Mouse (Mus musculus) right cerebral cortex, adult 18-20 months (tissue): ENCODE data around the gene Micall2.
"Not testable (repeated sequence)": the region's sequence is repeated elsewhere in the genome, so short reads cannot be mapped to it uniquely, and the experiment has no call there.

Experiments used
- DNase-seq: peaks from one replicate; pipeline ENCODE4 v3.0.0; 2022; ENCODE audit warnings: mixed read lengths

Gene Micall2

DNA sequence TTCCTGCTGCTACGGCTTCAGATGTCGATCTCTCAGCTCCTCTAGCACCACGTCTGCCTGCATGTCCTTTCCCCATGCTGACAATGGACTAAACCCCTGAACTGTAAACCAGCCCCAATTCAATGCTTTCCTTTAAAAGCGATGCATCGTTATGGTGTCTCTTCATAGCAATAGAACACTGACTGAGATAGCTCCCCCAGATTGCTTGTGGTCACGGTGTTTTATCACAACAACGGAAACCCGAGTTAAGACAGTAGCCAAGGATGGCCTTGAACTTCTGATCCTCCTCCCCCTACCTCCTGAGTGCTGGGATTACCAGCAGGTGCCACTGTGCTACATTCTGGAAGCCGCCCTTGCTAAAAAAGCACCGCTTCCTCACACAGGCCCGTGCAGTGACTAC is 8.9 kb downstream of the Micall2 start:
- DNase-seq: no peak

DNA sequence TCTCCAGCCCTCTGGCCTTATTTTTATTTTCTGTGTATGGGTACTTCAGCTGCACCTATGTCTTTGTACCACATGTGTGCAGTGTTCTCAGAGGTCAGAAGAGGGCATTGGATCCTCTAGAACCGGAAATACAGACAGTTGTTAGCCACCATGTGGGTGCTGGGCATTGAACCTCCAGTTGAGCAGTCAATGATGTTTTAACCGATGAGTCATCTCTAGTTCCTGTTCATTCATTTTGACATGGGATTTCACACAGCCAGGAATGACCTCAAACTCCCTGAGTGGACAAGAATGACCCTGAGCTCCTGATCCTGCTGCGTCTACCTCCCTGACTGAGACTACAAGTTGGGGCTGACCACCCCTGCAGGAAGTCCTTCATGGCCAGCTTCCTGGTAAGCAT is 9.9 kb downstream of the Micall2 start:
- no peak for DNase-seq

DNA sequence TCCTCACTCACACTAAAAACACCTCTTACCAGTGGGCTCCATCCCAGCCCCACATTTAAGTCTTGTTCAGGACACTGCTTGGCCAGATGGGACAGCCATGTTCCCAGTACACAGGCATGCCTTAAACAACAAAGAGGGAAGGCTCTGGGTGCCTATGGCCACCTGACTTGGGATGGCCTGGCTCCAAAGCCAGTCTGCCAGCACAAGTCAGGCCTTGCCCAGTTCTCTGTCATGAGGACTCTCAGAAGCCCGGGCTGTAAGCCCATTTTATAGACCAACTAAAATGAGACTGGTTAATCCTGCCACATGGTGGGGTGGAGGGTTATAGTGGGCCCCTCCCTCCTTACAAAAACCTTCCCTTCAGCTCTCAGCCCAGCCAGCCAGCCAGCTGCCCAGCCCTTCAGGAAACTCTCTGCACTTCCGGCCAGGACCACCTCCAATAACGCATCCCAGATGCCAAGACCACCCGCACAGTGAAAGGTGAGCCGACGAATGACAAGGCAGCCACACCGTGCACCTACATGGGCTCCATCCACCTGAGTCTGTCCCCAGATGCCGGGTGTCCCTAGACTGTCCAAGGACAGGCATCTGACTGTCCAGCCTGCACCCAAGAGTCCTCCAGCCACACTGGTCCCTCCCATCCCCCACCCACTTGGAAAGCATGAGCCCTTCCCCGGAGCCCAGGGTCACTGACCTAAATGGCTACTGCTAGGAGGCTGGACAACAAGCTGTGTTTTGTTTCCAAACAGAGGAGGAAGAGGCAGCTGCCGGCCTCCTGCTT is 11.6 kb downstream of the Micall2 start:
- DNase-seq: no peak

DNA sequence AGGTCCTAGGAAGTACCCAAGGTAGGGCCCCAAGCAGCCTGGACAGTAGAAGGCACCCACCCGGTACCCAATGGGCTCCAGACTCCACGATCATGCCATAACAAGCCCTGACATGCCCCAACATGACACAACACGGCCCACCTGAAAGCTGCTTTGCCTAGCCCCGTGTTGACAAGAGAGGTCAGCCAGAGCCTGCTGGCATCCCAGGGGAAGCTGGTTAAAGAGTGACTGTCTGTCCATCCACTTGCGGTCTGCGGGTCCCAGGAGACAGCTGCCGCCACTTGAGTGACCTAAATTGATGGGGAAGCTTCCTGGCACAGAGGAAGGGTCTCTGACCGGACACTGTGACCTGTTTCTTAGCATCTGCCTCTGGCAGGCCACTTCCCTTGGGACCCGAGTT is 13.0 kb downstream of the Micall2 start:
- DNase-seq: no peak

DNA sequence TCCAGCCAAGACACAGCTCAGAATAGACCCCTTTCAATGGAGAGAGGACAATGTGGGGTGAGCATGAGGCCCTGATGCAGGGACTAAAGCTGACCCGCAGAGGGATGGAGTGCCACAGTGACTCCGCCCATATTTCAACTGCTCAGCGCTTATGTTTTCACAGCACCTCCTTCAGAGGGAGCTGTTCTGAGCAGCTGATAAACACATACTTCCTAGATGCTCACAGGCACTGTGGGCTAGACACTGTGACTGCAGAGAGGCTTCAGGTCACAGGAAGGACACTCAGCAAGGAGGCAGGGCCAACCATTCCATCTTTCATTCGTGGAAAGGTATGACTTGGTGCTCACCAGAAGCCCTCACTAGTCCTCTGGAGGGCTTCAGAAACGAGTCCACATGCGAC is 13.4 kb downstream of the Micall2 start:
- DNase-seq: no peak

DNA sequence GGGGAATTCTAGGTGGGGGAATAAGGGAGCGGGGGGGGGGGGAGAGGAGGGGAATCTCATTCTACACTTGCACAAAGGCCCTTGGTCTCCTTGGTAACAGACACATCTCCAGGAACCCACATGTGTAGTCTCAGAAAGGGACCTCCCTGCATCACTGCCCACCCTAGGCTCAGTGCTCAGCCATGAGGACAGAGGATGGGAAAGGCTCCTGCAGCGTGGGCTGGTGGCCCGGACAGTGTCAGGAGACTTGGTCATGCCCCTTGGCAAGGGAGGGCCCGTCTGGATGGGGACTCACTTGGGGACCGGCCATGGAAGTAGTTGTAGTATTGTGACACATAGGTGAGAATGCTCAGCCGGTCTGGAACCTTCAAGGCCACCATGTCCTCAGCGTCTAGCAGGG is 17.2 kb downstream of the Micall2 start:
- no peak for DNase-seq

DNA sequence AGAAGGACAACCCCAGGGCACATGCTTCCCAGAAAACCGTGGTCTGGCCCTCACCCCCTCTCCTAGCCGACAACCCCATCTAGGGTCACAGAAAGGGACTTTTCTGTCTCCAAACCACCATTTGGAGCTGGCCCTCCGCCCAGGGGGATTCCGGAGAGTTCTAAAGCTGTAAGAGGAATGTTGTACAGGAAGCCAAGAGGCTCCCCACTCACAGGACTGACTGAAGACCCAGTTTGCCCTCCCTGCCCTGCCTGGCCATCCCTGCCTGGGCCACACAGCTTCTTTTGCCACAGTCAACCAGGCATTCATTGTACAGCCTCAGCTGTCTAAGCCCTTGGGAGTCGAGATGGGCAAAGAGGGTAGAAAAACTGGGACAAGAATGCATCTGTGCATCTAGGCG is 17.6 kb downstream of the Micall2 start:
- DNase-seq: no peak

DNA sequence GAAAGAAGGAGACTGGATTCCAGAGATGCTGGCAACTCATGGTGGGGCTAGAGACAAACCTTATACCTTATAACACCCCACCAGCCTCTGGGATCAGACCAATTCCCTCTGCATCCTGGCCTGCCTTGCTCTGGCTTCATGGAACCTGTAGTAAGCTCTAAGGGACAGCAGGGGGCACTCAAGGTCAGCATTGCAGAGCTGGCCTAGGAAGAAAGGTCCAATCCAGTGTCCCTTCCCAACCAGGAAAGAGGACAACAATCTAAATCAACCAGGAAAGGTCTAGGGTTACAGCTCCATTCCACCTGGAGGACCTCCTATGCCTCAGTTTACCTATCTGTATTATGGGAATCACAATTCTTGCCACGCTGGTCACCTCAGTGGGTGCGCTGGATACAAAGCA is 18.4 kb downstream of the Micall2 start:
- peak; percentile 38 for DNase-seq

DNA sequence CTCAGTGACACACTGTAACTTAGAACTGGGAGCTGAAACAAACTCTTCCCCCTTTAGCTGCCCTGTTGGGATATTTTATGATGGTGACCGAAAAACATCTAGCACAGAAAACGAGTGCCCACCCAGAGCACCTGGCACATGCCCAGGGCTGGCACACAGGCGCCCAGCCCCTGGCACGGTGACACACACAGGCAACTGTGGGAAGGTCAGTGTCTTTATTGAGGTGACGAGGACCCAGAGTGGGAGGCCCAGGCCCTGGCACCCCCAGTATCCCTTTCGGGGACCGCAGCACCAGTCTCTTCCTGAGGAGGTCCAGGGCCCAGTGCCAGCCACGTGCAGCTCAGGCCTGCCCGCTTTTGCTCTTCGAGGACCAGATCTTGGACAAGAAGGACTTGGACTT is 29.6 kb downstream of the Micall2 start:
- no peak for DNase-seq

DNA sequence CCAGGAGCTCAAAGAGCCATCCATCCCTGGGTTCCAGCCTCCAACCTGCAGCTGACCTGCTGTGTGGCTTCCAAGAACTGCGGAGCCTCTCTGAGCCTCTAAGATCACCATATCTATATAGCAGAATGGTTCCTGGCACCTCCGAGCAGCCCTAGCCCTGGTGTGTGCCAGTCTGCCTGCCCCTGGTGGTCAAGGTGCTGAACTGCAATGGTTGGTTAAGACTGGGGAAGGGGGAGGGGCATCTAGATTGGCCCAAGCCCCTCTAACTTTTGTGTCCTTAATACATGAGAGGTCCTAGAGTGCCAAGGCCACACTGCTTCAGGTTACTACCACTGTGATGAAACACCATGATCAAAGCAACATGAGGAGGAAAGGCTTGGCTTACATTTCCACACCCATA is 33.2 kb downstream of the Micall2 start:
- DNase-seq: no peak

DNA sequence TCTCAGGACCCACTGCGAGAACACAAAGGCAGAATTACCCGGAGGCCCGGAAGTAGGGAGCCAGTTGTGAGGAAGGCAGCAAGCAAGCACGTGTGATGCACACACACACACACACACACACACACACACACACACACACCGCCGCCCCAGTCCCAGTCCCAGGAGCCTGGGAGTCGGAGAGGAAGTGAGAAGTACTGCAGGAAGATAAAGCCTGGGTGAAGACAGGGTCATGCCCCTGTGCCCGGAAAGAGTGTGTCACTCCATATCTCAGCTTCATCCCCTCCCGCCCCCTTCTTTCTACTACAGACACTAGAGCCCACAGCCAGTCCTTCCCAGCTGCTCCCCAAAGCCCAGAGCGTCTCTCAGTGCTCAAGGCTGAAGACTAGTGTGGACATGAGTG is 33.9 kb downstream of the Micall2 start:
- no peak for DNase-seq

DNA sequence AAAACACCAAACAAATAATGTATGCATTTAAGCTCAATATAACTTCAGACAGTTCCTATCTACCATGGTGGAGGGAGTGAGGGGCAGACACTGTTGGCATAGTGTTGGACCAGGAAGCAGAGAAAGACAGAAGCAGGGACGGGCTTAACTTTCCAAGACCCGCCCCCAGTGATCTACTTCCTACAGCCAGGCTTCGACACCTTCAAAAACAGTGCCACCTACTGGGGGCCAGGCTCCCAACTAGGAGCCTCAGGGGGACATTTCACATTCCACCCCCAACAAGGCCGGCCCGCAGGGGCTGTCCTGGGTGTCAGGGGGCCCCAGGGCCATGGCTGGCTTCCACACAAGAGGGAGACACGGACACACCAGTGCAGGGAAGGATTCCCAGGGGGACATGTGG is 39.2 kb downstream of the Micall2 start:
- DNase-seq: no peak

DNA sequence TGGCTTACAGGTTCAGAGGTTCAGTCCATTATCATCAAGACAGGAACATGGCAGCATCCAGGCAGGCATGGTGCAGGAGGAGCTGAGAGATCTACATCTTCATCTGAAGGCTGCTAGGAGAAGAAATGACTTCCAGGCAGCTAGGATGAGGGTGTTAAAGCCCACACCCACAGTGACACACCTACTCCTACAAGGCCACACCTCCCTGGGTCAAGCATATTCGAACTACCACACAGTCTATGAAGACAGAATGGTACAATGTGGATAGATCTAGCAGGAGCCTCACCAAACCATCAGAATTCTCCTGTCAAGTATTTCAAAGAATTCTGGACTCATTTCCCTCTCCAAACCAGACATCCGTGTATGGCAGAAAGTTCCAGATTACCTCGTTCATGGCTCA is 40.3 kb downstream of the Micall2 start:
- not testable (repeated sequence) for DNase-seq

DNA sequence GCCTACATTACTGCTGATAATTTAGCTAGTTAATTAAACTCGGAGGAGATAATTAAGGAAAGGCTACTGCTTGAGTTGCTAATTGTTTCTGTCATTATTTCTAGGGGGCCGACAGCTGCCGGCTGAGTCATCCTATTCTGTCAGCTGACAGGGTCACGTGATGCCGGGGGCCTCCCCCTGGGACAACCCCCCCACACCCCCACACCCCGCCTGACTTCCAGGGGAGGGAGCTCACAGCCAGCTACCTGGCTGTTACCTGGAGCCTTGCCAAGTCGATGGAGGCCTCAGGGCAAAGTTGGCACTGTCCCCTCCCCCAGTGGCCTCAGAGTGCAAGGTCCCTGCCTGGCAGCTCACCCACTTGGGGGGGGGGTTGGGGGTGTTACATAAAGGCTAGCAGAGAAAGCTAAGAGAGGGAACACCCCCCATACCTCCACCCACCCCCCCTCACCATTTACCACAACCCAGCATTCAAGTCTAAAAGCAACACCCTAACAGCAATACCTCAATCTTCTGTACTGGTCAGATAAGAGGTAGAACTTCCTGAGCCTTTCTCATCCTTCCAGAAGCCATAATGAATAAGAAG is 41.1 kb downstream of the Micall2 start:
- no peak for DNase-seq

DNA sequence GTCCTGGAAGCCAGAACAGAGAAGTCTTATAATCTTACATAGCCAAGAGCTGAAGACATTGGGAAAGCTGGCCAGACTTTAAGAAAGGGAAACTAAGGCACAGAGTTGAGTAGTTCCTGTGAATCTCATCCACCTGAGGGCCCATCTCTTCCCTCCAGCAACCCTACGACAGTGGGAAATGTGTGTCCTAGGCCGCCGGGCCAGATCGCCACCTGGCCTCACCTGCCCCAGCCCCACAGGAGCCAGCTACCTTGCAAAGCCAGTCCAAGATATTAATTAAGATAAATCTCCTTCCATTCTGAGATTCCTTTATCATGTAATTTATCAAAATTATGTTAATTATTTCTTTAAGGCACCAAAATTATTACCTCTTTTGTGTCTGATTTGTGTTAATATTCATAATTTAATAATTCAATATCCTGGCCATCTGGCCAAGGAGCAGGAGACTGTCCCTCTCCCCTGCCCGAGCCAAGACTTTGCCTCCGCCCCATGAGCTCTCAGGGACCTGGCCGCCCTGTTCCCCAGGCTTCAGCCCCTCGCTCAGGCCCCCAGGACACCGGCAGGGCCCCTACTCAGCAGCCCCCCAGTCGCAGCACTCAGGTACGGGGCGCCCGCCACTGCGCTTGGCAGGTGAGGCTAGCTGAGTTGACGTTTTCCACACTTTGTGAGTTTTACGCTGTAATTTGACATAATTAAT is 41.7 kb downstream of the Micall2 start:
- no peak for DNase-seq

DNA sequence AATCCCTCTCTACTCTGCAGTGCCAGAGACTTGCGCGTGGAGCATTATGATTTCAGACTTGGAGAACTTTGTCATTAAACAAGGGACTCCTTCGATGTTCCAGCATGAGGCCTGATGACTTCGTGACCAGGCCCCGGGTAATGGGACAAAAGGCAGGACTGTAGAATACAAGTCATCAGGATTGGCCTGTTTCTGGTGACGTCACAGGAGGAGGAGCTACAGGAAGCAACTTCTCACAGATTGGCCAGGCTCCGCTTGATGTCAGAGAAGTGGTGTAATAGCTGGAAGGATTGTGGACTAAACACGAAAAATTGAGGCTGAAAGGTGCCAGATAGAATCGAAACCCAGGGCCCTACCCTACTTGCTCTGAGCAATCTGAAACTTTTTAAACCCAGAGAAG is 45.3 kb downstream of the Micall2 start:
- no peak for DNase-seq

DNA sequence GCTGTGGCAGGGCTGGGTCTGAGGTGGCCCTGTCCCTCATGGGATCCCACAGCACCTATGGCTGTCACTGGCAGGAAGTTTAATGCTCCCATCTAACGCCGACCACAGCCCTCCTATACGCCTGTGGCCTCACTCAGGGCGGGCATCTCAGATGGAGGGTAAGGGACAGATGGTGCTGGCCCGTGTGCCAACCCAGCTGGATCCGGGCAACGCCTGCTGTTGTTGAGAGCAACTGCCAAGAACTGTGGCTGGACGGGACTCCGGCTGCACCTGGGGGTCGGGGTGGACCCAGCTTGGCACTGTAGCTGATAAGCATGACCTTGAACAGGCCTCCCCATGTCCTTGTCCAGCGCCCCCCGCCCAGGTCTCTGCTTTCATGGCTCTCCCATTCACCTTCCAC is 47.8 kb downstream of the Micall2 start:
- no peak for DNase-seq

DNA sequence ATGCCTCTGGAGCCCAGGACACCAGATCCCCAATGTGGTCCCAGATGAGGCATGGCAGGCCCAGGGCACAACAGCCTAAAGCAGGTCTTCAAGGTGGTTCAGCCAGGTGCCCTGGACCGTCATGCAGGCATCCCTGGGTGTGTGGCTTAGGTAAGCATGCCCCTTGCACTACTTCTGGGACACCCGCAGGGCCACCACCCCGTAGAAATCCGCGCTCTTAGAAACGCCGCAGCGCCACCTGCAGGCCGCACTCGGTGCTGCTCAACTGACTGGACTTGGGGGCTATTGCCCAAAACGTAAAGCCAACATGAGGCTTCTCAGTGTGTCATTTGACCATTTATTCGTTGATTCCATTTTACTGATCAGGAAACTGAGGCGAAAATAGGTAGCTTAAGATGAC is 48.5 kb downstream of the Micall2 start:
- no peak for DNase-seq

DNA sequence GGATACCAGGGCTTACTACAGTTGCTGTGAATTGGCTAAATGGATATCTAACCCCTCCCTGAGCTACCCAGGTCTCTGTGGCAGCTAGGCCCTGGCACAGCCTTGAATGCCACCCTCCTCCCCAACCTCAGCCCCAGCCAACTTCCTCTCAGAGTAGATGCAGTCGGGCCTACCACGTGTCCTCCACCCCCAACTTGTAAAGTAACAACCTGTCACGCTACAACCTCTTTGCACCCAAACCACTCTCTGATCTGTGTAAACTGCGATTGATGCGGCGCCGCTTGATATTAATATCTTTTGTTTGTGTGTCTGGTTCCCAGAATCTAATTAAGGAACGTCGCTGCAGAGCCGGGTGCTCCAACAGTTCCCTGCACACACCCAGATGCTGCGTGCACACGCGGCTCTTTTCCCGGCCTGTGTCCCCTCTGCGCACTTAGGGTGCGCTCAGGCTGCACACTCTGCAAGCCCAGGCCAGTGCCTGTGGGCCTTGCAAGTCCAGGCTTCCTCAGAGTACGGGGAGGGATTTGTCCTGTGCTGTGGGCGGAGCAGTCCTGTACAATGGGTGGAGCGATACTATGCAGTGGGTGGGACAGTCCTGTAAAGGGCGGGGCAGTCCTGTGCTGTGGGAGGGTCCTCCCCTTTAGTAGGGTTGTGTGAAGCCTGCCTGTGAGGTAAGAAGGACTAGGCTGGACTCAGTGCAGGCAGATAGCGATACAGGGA is 49.4 kb downstream of the Micall2 start:
- peak; percentile 17 for DNase-seq

DNA sequence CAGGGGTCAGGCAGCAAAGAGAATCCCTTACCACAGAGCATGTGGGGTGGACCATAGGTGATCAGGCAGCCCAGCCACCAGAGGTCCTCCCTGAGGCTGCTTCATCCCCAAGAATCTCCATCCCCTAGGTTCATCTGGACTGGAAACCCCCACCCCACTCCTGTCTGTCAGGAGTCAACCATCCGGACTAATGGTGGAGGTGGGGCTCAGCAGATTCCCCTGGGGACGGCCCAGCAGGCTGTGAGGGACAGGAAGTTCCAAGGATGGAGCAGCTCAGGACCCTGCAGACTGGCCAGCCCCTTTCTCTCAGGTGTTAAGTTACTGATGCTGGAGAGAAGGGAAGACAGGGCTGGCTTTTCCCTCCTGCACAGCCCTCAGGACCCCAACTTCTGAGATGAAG is 52.9 kb downstream of the Micall2 start:
- DNase-seq: no peak

DNA sequence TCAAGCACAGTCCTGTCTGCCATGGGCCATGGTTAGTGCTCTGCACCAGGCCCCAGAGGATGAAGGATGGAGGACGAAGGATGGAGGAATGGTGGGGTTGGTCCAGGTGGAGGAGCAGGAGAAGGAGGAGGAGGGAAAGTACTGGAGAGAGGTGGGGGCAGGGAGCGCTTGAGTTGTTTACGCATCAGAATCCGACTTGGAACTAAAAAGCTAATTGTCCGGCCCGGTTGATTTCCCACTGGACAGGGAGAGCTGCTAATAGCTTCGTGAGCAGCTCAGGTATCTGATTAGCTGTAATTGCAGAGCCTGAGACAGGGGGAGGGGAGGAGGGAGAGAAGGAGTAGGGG is 53.5 kb downstream of the Micall2 start:
- no peak for DNase-seq

DNA sequence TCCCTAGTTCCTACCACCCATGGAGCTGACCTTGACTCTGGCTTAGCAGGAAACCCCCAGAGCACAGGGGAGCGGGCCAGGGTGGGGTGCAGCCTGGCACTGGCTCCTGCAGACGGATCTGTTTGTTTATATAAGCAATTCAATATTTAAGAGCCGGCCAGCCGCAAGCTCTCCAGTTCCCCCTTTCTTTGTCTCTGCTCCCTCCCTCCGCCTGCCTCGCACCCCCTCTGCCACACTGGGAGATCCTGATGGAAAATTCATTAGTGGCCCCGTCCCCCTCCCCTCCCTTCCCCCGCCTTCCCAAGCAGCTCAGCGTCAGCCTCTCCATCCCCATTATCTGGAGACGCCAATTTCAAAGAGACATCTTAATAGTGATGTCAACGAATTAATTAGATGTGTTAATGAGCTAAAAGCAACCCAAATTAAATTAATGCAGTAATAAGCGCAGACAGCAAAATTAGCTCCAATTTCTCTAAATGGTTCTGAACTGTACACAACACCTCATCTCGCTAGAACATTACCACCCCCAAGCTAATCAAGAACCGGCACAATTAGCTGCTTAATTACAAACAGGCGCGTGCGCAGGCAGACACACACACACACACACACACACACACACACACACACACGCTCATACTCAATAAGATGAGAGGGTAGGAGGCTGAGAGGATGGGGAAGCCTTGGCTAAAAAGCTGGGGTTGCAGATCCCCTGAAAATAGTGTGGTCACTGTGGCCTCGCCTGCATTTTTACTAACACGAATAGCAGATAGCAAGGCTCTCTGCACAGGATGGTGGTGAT is 54.1 kb downstream of the Micall2 start:
- no peak for DNase-seq

DNA sequence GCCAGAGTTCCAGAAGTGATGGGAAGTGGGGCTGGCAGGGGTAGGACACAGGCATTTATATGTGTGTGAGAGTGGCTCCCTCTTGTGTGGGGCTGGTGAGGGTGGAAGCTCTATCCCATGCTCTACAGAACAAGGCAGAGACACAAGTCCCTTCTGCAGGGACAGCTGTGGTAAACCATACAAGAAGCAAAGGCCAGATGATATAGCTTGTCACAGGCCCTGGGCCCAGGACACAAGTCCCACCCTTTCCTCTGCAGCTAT is 60.5 kb downstream of the Micall2 start:
- DNase-seq: no peak
